Mouse (Mus musculus): ENCODE results near the gene Trim11. TPM values are rescaled to one million over a fixed set of nuclear protein-coding genes. Genes with fewer than 3 reads are reported as not detected.
A peak's percentile ranks its signal among the peaks of the same experiment; 100 is the strongest.

Gene Trim11
- total and polyA plus RNA-seq, 2 experiments from 2014 or later, result 26.0 to 36.8 TPM

DNA sequence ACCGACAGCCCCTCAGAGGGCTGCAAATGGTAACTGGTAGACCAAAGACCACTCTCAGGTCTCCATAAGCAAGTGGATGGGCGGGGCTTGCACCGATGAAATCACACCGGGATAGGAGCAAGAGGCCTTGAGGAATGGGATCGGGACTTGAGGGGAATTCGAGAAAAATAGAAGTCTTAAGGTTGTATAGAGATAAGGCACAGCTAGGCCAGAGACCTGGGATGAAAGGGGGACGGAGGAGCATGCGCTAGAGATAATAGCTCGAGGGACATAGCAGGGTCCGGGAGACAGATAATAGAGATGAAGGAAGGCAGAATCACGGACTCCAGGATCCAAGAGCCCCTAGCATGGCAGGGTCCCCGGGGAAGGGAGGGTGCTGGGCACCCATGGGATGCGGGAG is 40.0 kb upstream of the Trim11 start:
- H3K9me3 ChIP-seq (replicated peaks; ENCODE audit: control insufficient read depth, low read length), result no peaks in the 10 kb centered on the region
- H3K4me2 ChIP-seq (ENCODE audit: low read depth, low read length), result peak overlapping the region; percentile 98
- H3K9ac ChIP-seq (replicated peaks; ENCODE audit: low read depth, low read length), result peak overlapping the region; percentile 89
- no peak for TF ChIP-seq EP300 (IDR thresholded peaks at IDR 0.05; ENCODE audit: low read depth)
- TF ChIP-seq CTCF (IDR thresholded peaks at IDR 0.05; ENCODE audit: low read depth), result no peak
- DNase-seq (ENCODE audit: low spot score) (no peak), ATAC-seq (ENCODE audit: insufficient read depth, low read depth) (no peak)
- peaks cover 39% of the 10 kb centered on the region for H3K36me3 ChIP-seq (replicated peaks; ENCODE audit: control insufficient read depth, insufficient read depth, low read length)
- peak overlapping the region; percentile 96 for H3K27ac ChIP-seq (ENCODE audit: low read depth)
- WGBS, result 2% methylated on average over 13 of the region's 13 CpGs
- H3K4me3 ChIP-seq (ENCODE audit: low read depth, low read length), result peak overlapping the region; percentile 88
- H3K27me3 ChIP-seq (ENCODE audit: control insufficient read depth, insufficient read depth, low read length), result no peaks in the 10 kb centered on the region
- peaks cover 8% of the 10 kb centered on the region; the same call in 1 of the 2 replicates for H3K4me1 ChIP-seq (ENCODE audit: control insufficient read depth, insufficient read depth)

DNA sequence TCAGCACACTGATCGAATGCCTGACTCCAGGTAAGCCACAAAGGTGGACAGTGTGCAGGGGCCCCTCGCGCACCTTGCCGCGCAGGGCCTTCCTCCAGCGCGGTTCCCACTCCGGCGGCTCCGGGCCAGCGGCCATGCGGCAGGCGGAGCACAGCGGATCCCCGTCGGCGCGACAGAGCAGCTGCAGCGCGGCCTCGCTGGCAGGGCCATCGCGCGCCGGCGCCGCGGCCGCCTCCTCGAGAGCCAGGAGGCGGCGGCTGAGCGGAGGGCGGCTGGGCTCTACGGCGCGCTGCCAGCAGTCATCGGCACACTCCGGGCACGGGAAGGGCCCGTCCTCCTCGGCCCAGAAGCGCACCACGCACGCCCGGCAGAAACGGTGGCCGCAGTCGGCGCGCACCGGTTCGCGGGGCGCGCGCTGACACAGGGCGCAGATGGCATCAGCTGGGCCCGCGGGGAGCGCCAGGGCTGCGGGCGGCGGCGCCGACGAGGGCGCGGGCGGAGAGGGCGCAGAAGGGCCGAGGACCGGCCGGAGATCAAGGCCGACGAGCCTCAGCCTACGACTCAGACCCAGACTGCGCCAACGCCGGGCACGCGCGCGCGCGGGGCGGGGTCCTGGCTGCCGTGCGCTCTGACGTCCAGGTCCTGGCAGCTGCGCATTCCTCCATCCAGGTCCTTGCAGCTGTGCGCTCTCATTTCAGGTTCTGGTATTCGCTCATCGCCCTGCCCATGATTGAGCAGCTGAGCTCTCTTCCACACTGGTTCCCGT is 39.4 kb upstream of the Trim11 start, which contains the start of gene Rnf187:
Rnf187 (minus strand) TSS at position 595 of the 766 bp plus-strand sequence.
- WGBS, result under 1% methylated on average over 82 of the region's 95 CpGs
- H3K4me3 ChIP-seq (ENCODE audit: low read depth, low read length), result peak within 1 kb of the TSS; percentile 88
- H3K27ac ChIP-seq (ENCODE audit: low read depth), result peak within 1 kb of the TSS; percentile 96
- H3K9ac ChIP-seq (replicated peaks; ENCODE audit: low read depth, low read length), result peak within 1 kb of the TSS; percentile 89
- DNase-seq (ENCODE audit: low spot score) (peak; percentile 91), ATAC-seq (ENCODE audit: insufficient read depth, low read depth) (peak; percentile 96)
- H3K27me3 ChIP-seq (ENCODE audit: control insufficient read depth, insufficient read depth, low read length), result no peaks in the 10 kb centered on the region
- no peaks in the 10 kb centered on the region for H3K9me3 ChIP-seq (replicated peaks; ENCODE audit: control insufficient read depth, low read length)
- H3K4me2 ChIP-seq (ENCODE audit: low read depth, low read length), result peak within 1 kb of the TSS; percentile 98
- peaks cover 33% of the 10 kb centered on the region for H3K36me3 ChIP-seq (replicated peaks; ENCODE audit: control insufficient read depth, insufficient read depth, low read length)
- peaks cover 8% of the 10 kb centered on the region; the same call in 1 of the 2 replicates for H3K4me1 ChIP-seq (ENCODE audit: control insufficient read depth, insufficient read depth)
- TF ChIP-seq EP300 (IDR thresholded peaks at IDR 0.05; ENCODE audit: low read depth), result peak; percentile 98
- TF ChIP-seq CTCF (IDR thresholded peaks at IDR 0.05; ENCODE audit: low read depth), result no peak

DNA sequence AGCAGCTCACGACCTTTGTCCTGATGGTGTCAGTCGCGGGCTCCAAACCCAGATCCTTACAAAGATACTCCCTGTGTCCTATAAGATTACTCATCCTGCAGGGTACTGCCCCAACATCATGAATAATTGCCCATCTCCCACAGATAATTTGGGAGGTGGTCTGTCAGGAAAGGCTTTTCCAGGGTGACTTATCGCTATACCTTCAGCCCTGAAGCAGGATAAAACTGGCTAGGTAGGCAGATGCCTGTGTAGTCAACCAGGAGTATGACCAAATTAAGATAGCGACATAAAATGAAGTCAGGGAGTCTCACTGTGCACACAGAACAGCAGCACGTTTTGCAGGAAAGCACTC is 38.8 kb upstream of the Trim11 start:
- Histone ChIP-seq H3K4me3 (ENCODE audit: low read depth, low read length) (peak overlapping the region; percentile 88), H3K27me3 (ENCODE audit: control insufficient read depth, insufficient read depth, low read length) (no peaks in the 10 kb centered on the region), H3K27ac (ENCODE audit: low read depth) (peak overlapping the region; percentile 46), H3K9me3 (replicated peaks; ENCODE audit: control insufficient read depth, low read length) (no peaks in the 10 kb centered on the region), H3K36me3 (replicated peaks; ENCODE audit: control insufficient read depth, insufficient read depth, low read length) (peaks cover 27% of the 10 kb centered on the region), H3K4me2 (ENCODE audit: low read depth, low read length) (peak overlapping the region; percentile 98), H3K9ac (replicated peaks; ENCODE audit: low read depth, low read length) (peak overlapping the region; percentile 89; the same call in 1 of the 2 replicates), H3K4me1 (ENCODE audit: control insufficient read depth, insufficient read depth) (peaks cover 8% of the 10 kb centered on the region; the same call in 1 of the 2 replicates)
- WGBS, result 18% methylated on average over 6 of the region's 6 CpGs
- no peak for TF ChIP-seq EP300 (IDR thresholded peaks at IDR 0.05; ENCODE audit: low read depth)
- no peak for TF ChIP-seq CTCF (IDR thresholded peaks at IDR 0.05; ENCODE audit: low read depth)
- DNase-seq (ENCODE audit: low spot score), result no peak
- no peak for ATAC-seq (ENCODE audit: insufficient read depth, low read depth)

DNA sequence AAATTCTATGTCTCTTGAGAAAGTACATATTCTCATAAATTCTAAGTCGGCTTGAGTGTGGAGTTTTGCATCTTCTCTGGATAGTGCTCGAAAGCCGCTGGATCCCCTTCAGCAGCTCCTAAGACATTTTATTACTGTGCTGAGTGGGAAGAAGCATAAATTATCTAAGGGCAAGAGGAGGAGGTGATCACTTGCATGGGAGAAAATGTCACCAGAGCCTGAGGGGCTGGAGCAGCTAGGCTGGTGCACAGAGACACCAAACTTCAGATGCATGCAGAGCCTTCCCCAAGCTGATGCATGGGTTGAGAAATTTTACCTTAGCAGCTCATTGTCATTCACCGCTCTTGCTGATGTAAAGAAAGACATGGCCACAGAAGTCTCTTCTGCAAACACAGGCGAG is 33.8 kb upstream of the Trim11 start:
- Histone ChIP-seq H3K9me3 (replicated peaks; ENCODE audit: control insufficient read depth, low read length) (no peaks in the 10 kb centered on the region), H3K36me3 (replicated peaks; ENCODE audit: control insufficient read depth, insufficient read depth, low read length) (no peaks in the 10 kb centered on the region), H3K9ac (replicated peaks; ENCODE audit: low read depth, low read length) (no peak overlapping the region), H3K4me3 (ENCODE audit: low read depth, low read length) (no peak overlapping the region), H3K27ac (ENCODE audit: low read depth) (no peak overlapping the region), H3K4me1 (ENCODE audit: control insufficient read depth, insufficient read depth) (peaks cover under 1% of the 10 kb centered on the region; the same call in 1 of the 2 replicates), H3K27me3 (ENCODE audit: control insufficient read depth, insufficient read depth, low read length) (peaks cover 5% of the 10 kb centered on the region), H3K4me2 (ENCODE audit: low read depth, low read length) (no peak overlapping the region)
- TF ChIP-seq EP300 (IDR thresholded peaks at IDR 0.05; ENCODE audit: low read depth) (no peak), CTCF (IDR thresholded peaks at IDR 0.05; ENCODE audit: low read depth) (no peak)
- no peak for ATAC-seq (ENCODE audit: insufficient read depth, low read depth)
- DNase-seq (ENCODE audit: low spot score), result no peak
- 71% methylated on average over 5 of the region's 5 CpGs for WGBS

DNA sequence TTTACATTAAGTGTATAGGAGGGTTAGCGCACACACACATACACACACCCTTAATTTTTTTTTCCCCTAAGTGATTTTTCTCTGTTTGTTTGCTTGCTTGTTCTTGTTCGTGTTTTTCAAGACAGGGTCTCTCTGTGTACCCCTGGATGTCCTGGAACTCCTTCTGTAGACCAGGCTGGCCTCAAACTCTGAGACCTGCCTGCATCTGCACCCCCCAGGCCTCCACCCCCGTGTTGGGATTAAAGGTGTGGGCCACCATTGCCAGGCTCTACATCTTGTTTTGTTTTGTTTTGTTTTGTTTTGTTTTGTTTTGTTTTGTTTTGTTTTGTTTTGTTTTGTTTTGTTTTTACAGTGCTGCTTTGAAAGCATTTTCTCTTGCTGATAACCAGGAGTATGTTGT is 30.6 kb upstream of the Trim11 start:
- DNase-seq (ENCODE audit: low spot score), result no peak
- no peaks in the 10 kb centered on the region for H3K9me3 ChIP-seq (replicated peaks; ENCODE audit: control insufficient read depth, low read length)
- no peaks in the 10 kb centered on the region for H3K36me3 ChIP-seq (replicated peaks; ENCODE audit: control insufficient read depth, insufficient read depth, low read length)
- H3K27ac ChIP-seq (ENCODE audit: low read depth), result no peak overlapping the region
- H3K27me3 ChIP-seq (ENCODE audit: control insufficient read depth, insufficient read depth, low read length), result peaks cover 29% of the 10 kb centered on the region
- no peak for ATAC-seq (ENCODE audit: insufficient read depth, low read depth)
- no peak overlapping the region for H3K9ac ChIP-seq (replicated peaks; ENCODE audit: low read depth, low read length)
- TF ChIP-seq EP300 (IDR thresholded peaks at IDR 0.05; ENCODE audit: low read depth) (no peak), CTCF (IDR thresholded peaks at IDR 0.05; ENCODE audit: low read depth) (no peak)
- no peak overlapping the region for H3K4me3 ChIP-seq (ENCODE audit: low read depth, low read length)
- no peak overlapping the region for H3K4me2 ChIP-seq (ENCODE audit: low read depth, low read length)
- H3K4me1 ChIP-seq (ENCODE audit: control insufficient read depth, insufficient read depth), result no peaks in the 10 kb centered on the region
- 67% methylated on average over 3 of the region's 3 CpGs for WGBS

Measured in heart, postnatal 0 days (tissue).